Mouse (Mus musculus): Measurements from ENCODE around the gene Crybg3.

GRCm38 (mm10) chr16:59565631-59566030 lies 35.1 kb downstream of the Crybg3 start:
- TF ChIP-seq CTCF (IDR thresholded peaks at IDR 0.05; ENCODE audit: borderline replicate concordance, insufficient read depth, low read length) = no peak
- TF ChIP-seq POLR2A (IDR thresholded peaks at IDR 0.05; ENCODE audit: low read depth, low read length) = no peak
